Mouse (Mus musculus) fibroblast of lung, adult 2 months (primary cell): ENCODE results near the gene Smbd1.

Source experiments
- DNase-seq: peaks from one replicate; pipeline ENCODE4 v3.0.0-alpha.2; 2011; ENCODE audit warnings: low read depth

Smbd1 gene

DNA sequence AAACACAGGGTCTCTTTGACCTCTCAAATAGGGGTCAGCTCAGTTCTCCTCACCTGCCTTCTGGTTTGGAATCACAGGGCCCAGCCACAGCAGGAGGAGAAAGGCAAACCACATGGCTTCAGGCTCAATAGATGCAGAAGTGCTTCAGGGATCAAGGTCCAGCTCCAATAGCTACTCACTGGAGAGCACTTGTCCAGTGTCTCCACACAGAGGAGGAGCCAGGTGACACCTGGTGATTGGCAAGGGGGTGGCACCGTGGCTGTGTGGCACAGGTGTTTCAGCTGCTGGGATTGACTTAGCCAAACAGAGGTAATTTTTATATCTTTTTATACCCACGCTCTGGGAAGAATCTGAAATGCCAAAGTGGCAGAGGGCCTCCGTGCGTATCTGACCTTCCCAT is at the start of gene Smbd1:
Smbd1 (minus strand) TSS at position 157 of the 400 bp plus-strand sequence.
- DNase-seq = no peak

DNA sequence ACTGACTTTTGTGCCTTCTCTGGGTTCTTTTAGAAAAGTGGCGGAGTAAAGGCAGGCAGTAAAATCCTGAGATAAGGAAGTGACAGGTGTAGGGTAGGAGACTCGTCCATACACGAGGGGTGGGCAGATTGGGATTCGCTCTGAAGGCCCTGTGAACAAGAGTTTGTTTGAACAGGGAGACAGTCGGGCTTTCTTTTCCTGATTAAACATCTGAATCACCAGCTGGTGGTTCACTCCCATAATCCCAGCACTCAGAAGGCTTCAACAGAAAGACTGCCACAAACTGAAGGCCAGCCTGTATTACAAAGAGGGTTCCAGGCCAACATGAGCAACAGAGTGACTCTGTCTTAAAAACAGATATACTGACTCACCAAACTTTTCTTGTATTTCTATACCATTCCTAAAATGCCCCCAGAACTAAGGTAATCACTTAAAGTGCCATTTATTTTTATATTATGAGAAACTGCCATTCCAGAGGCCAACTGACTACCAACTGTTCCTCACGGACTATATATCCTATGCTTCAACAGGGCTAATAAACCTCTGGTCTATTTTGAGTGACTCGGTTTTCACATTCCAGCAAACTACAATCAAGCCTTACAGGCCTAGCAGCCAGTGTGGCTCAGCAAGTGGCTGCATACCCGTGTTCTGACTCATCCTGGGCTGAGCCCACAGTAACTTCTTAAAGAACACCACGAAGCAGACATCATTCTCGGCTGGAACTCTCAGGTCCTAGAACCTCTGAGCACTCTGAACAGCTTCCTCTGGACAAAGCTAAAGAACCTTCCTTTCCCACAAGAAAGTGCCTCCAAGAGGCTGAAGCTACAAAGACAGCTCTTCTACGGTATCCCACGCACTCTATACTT is 48.7 kb upstream of the Smbd1 start:
- peak; percentile 87 for DNase-seq

DNA sequence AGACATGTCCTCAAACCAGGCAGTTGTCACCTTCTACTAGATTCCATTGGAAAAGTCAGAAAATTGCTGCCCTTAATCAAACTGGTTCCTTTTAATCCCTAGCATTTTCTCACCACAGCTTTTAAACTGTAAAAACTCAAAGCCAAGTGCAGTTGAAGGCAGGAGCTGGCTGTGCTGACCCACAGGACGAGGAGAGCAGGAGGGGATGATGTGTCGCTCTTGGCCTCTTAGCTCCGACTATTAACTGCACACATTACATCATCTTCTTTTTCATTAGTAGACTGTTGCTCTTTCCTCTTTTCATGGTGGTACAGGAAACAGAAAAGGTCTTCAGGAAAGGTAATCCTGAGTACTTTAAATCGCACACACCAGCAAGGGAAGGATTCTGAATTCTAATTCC is 48.1 kb upstream of the Smbd1 start:
- peak; percentile 19 for DNase-seq

DNA sequence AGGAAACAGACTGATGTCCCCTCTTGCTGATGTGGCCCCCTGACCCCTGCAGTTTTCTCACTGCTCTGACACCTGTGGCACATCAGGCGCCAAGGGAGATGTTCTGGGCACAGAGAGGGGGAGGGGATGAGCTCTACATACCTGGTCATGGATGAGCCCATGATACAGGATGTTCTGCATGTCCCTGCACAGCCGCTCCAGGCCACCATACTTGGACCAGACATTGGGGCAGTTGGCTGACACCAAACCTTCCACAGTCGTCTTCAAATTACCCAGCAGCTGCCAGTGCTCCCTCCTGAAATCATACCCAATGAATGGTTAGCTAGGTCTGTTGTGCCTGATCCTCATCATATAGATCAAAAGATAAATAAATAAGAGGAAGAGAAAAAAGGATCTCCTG is 46.5 kb upstream of the Smbd1 start:
- no peak for DNase-seq

DNA sequence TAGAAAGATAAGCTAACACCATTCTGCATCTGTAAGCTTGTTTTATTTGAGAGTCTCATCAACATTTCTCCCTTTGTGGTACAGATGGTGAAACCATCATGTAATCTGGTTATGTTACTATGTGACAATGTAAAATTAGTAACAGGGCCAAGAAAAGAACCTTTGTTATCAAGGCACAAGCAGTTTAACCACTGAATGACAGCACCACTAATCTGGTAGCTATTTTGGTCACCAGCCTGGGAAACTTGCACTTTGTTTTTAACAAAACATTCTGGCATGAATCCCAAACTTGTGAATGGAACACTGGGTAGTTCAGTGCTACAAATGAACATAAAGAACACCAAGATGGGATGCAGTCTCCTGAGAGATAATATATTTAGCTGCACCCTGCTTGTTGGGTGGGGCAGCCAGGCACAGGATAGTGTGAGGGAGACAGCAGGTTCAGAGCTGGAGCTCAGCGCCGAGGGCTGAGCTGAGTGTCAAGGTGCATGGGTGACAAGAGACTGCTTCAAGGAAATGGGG is 43.8 kb upstream of the Smbd1 start:
- peak; percentile 53 for DNase-seq

DNA sequence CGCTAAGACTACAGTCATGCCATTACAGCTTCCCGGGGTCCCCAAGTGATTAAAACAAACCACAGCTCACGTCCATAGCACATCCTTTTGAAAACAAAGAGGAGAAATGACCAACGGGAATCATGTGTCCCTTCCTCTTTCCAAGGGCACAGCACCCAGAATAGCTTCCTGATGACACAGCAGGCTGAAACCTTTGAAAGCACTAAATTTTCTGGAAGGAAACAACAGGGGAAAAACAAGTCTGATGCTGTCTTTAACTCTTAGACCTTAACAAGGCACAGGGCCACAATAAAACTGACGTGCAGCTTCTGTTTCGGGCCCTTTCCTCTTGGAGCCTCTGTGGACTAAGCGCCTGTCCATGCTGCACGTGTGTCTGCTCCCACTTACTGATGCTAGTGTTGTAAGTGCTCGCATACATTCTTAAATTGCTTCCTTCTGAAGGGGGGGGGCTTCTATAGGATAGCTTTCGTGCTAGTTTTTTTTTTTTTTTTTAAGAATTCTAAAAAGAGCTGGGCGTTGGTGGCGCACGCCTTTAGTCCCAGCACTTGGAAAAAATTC is 43.3 kb upstream of the Smbd1 start:
- DNase-seq = no peak

DNA sequence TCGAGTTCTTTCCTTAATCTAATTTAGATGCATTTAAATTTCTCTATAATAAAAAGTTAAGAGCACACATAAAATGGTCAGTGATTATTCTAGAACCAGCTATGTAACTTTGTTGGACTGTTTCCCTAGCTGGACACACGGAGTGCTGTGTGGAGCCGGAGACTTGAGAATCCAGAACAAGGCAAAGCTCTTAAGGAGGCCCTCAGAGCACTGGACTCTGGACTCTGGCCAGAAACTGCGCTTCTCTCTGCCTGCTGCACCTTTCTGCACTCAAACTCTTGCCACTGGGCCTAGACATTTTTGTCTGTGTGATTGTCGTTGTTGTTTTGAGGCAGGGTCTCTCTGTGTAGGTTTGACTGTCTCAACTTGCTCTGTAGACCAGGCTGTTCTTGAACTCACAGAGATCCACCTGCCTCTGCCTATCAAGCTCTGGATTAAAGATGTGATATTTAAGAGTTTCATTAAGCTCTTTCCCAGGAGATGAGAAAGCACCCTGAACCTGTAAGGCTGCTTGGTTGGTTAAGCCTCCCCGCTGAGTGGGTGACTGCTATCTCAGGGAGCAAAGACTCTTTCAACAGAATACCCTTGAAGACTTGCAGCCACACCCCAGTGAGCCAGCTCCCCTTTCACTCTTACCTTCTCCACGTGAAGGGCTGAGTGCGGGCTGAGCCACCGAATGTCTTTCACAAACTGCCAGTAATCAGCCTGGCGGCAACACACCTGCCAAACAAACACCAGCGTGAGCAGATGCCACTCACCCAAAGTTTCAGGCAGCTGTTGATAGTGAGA is 39.0 kb upstream of the Smbd1 start:
- DNase-seq = no peak

GRCm38 (mm10) chr16:32847103-32847502 is 36.8 kb upstream of the Smbd1 start:
- DNase-seq = no peak

GRCm38 (mm10) chr16:32831501-32831900 is 21.2 kb upstream of the Smbd1 start:
- no peak for DNase-seq

- no peak for DNase-seq
Measured at GRCm38 (mm10) chr16:32829104-32829503, 18.8 kb upstream of the Smbd1 start.

DNA sequence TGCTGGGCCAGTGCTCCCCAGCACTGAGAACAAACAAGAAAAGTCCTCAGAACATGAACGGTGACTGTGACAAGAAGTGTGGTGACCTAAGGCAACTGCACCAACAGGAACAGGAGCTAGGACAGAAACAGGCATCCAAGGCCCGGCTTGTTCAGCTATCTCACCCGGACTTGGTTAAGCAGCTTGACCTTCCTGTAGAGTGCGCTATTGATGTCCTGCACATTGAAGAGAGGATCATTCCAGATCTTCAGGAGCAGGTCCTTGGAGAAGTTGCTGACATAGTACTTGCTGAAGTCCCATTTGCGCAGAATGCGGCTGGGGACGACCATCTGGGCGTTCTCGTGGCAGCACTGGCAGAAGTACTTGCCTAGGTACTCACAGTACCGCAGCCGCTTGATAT is 16.2 kb upstream of the Smbd1 start:
- DNase-seq = no peak

DNA sequence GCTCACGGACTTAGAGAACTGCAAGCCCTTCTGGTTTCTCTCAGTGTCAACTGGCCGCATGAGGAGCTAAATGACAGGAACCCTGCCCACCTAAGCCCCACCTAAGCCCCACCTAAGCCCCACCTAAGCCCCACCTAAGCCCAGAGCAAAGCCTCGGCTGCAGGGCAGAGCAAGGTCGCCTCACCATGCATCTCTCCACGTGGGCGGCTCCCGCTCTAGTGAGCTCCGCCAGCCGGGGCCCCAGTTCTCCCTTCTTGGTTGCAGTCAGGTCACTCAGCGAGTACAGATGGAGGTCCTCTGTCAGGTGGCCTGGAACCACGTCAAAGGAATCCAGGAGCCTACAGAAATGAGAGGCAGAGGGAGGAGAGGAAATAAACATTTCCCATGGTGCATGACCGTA is 15.1 kb upstream of the Smbd1 start:
- DNase-seq = no peak

DNA sequence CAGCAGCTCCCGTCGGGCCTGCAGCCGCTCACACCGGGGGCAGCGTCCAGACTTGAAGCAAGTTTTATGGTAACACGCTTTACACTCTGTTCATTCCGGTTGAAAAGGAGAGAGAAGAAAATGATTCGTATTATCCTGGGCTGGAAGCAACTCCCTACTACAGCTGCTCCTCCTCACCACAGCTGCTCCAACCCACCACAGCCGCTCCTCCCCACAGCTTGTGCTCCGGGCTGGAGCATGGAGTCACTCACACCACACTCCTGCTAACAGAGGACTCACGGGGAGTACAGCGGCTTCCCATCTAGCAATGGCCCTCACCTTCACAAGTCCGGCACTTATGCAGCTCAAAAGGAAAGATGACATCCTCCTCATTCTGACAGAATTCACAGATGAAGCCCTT is 13.8 kb upstream of the Smbd1 start:
- no peak for DNase-seq

- DNase-seq = no peak
Measured at GRCm38 (mm10) chr16:32823487-32823886, 13.2 kb upstream of the Smbd1 start.

GRCm38 (mm10) chr16:32822881-32823280 is 12.6 kb upstream of the Smbd1 start:
- DNase-seq = no peak

- DNase-seq = peak; percentile 63
Measured at GRCm38 (mm10) chr16:32822450-32822827, 12.2 kb upstream of the Smbd1 start.

DNA sequence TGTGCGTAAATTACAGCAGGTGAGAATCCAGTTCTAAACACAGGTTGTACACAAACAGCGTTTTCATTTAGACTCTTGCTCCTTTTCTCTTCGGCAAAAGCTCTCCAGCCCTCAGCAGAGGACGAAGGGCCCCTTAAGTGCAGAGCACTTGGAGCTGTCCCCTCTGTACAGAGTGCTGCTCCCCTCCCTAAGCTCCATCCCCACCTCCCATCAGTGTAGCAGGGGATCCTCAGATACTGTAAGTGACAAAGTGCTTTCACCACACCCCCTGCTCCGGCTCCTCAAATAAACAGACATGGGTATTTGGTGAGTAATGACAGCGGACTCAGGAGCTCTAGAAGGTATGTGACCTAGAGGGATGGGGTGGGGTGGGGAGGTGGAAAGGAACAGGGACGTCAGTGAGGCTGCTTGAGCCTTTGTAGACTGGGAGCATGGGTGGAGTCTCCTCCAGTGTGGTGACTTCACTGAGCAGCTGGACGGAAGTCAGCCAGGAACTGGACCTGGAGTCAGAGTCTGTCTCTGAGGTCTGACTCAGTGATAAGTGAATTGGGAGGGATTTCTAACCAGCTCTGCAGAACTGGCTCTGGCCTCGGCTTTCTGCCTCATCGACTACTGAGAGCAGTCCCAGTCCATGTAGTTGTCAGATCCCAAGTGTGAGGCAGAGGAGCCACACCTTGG is 11.6 kb upstream of the Smbd1 start:
- DNase-seq = peak; percentile 72

DNA sequence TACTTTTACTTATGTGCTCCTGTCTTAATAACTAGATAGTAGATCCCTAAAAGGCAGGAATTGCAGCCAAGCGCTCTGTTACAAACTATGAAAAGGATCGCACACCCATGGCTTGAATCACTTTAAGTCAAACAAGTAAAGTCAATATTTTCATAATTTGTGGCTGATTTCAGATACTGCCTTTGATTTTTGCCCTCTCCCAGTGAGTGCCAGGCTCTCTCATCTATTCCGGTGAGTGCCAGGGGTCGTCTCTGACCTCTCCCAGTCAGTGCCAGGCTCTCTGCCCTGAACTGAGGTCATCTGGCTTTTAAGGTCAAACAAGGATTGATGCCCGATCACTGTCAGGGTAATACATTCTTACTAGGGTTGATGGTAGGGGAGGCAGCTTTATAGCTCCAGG is 8.2 kb upstream of the Smbd1 start:
- no peak for DNase-seq

DNA sequence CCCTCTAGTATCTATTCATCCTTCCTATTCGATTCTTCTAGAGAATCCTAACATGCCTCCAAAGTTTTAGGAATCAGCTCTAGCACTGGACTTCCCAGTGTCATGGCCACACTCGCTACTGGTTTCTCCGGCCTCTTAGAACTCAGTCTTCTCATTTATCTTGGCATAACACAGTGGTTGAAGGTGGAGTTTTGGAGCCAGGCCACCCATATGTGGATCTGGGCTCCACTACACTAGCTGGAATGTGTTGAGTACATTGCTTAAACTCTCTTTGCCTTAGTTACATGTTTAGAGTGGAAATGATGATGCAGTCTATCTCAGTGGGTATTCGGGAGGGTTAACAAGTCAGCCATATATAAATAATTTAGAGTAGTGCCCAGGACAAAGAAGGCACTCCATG is 7.8 kb upstream of the Smbd1 start:
- DNase-seq = no peak

- no peak for DNase-seq
Measured at GRCm38 (mm10) chr16:32815160-32815605, 4.9 kb upstream of the Smbd1 start.

DNA sequence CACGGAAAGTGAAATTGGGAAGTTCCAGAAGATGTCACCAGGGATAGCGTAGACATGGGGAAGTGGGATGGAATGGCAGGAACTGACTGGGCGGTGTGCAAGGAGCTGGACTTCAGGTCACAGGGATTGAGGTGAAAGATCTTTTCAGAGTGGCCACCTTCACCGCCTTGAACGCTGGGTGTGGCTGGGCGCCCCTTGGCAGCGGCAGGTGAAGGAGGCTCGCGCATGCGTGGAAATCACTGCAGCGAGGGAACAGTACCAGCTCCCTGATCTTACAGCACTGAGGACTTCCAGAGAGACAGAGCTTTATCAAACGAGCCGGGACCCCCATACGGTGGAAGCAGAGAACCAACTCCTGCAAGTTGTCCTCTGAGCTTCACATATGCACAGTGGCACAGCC is 4.3 kb upstream of the Smbd1 start:
- no peak for DNase-seq

DNA sequence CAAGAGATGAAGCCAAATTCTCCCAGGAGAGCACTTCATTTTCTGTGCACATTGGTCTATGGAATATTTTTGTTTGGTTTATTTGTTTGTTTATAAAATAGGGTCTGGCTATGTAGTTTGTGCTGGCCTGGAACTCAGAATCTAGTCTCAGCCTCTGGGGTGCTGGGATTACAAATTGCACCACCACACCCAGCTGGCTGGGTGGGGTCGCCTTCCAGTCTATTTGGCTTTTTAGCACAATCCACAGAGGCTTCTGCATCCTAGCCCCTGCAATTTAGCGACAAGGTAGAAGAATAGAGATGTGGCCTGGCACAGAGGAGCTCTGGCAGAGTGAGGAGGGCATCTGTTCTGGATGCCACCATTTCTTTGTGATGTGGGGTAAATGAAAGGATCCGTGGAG is 3.5 kb upstream of the Smbd1 start:
- no peak for DNase-seq
